Mouse (Mus musculus) heart, embryonic 14.5 days (tissue): ENCODE results near the gene Syn2. TPM values are rescaled to one million over a fixed set of nuclear protein-coding genes. Genes with fewer than 3 reads are reported as not detected.

Experiments used
- ATAC-seq: fragments of 200-750 bp; cut with Nextera tagmentation; 2 replicates; pipeline ENCODE4 v1.8.0; 2017; ENCODE audit warnings: low read depth, moderate TSS enrichment; ENCODE audit not compliant: insufficient number of reproducible peaks, insufficient read depth, low FRiP score
- H3K27ac ChIP-seq, 2 experiments: fragments of 200-500 bp in 1 of 2; fragments of 300-500 bp in 1 of 2; sonication (generic) in 1 of 2; replicated peaks in 1 of 2; 2 replicates each; pipeline ENCODE4 v1.5.1; 2012 to 2014; ENCODE audit warnings: low read depth in 2 of 2, low read length in 2 of 2, control low read depth in 1 of 2, mild to moderate bottlenecking in 1 of 2, mixed read lengths in 1 of 2; ENCODE audit not compliant: control insufficient read depth in 1 of 2, insufficient read depth in 1 of 2
- H3K27me3 ChIP-seq: fragments of 300-500 bp; sonication (generic); 2 replicates; pipeline ENCODE4 v1.6.1; 2014; ENCODE audit warnings: mild to moderate bottlenecking, low read length, control low read depth; ENCODE audit not compliant: control insufficient read depth, insufficient read depth
- H3K36me3 ChIP-seq: fragments of 300-500 bp; sonication (generic); 2 replicates; pipeline ENCODE4 v1.6.1; 2014; ENCODE audit warnings: mild to moderate bottlenecking, control low read depth, low read length, mixed read lengths; ENCODE audit not compliant: control insufficient read depth, insufficient read depth
- H3K4me1 ChIP-seq, 2 experiments: fragments of 200-500 bp in 1 of 2; fragments of 300-500 bp in 1 of 2; sonication (generic) in 1 of 2; 2 replicates each; pipeline ENCODE4 v1.6.1; 2012 to 2014; ENCODE audit warnings: low read length in 2 of 2, control low read depth in 1 of 2, mixed read lengths in 1 of 2; ENCODE audit not compliant: control insufficient read depth in 2 of 2, insufficient read depth in 2 of 2
- H3K4me2 ChIP-seq: fragments of 300-500 bp; sonication (generic); 2 replicates; pipeline ENCODE4 v1.6.1; 2014; ENCODE audit warnings: mild to moderate bottlenecking, low read length
- H3K4me3 ChIP-seq, 2 experiments: fragments of 200-500 bp in 1 of 2; fragments of 300-500 bp in 1 of 2; sonication (generic) in 1 of 2; 2 replicates each; pipeline ENCODE4 v1.5.1; 2012 to 2014; ENCODE audit warnings: low read length in 2 of 2, mild to moderate bottlenecking in 2 of 2, control low read depth in 1 of 2, low read depth in 1 of 2, moderate library complexity in 1 of 2; ENCODE audit not compliant: control insufficient read depth in 1 of 2, insufficient read depth in 1 of 2
- H3K9ac ChIP-seq: fragments of 300-500 bp; sonication (generic); 2 replicates; pipeline ENCODE4 v1.6.1; 2014; ENCODE audit warnings: mild to moderate bottlenecking, low read length
- H3K9me3 ChIP-seq: fragments of 300-500 bp; sonication (generic); 2 replicates; pipeline ENCODE4 v1.6.1; 2016; ENCODE audit warnings: low read length, control low read depth; ENCODE audit not compliant: control insufficient read depth
- WGBS: fragments of 180-500 bp; shearing (Covaris S2); extraction: QIAGEN DNeasy Blood & Tissue Kit; methylation state at CpG from one replicate; pipeline ENCODE4 v1.1.7; 2014; 5-methylcytosine and 5-hydroxymethylcytosine counted together
- polyA plus RNA-seq: library from polyadenylated mRNA; unstranded; fragments of >200 nt; fragmentation: Nextera tagmentation; extraction: Ambion mirVana; gene quantifications from 2 replicates; pipeline ENCODE4 v1.2.1, GENCODE M21; 2014

Syn2 gene
- polyA plus RNA-seq, 1 experiment from 2014 or later = 2.1 TPM

DNA sequence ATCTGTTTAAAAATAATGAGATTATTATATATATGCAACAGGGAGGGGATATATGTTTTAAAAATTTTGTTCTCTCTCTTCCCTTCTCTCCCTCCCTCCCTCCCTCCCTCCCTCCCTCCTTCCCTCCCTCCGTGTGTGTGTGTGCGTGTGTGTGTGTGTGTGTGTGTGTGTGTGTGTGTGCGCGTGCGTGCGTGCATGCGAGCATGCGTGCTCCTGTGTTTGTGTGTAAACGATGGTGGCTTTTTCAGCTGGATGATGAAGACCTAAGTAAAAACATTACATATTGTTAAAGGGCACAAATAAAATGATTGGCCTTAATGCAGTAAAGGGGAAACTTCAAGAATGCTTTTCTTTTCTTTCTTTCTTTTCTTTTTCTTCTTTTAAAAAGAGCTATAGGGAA, 1.5 kb downstream of the Syn2 start:
- 92% methylated on average over 8 of the region's 9 CpGs for WGBS
- H3K36me3 ChIP-seq = no peaks in the 10 kb centered on the region
- peaks cover 36% of the 10 kb centered on the region for H3K27me3 ChIP-seq

DNA sequence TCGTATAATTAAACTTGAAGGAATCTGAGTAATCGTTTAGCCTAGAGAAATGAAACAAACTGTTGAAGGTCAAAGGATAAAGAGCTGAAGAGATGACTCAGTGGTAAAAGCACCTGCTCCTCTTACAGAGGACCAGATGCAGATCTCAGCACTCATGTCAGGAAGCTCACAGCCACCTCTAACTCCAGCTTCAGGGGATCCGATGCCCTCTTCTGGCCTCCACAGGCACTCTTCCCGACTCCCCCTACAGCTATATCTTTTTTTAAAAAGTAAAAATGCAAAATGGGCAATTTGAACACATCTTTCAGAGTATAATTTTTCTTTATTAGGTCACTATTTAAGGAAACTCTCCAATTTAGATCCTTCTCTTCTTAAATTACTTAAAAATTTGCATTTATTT, 6.7 kb downstream of the Syn2 start:
- Histone ChIP-seq H3K4me2 (no peak overlapping the region), H3K27ac (no peak overlapping the region), H3K27me3 (peaks cover 12% of the 10 kb centered on the region), H3K9me3 (no peaks in the 10 kb centered on the region), H3K4me3 (no peak overlapping the region), H3K4me1 (no peaks in the 10 kb centered on the region), H3K36me3 (no peaks in the 10 kb centered on the region), H3K9ac (no peak overlapping the region)
- 50% methylated on average over 4 of the region's 4 CpGs for WGBS
- ATAC-seq = no peak

More for the DNA sequence above, 1.5 kb downstream of the Syn2 start:
- Histone ChIP-seq H3K27ac (no peak overlapping the region), H3K9me3 (no peaks in the 10 kb centered on the region), H3K4me2 (no peak overlapping the region), H3K4me3 (no peak overlapping the region), H3K4me1 (peaks cover 2 to 4% of the 10 kb centered on the region in 2 experiments; a peak in 1 of 4 replicates), H3K9ac (no peak overlapping the region)
- no peak for ATAC-seq

DNA sequence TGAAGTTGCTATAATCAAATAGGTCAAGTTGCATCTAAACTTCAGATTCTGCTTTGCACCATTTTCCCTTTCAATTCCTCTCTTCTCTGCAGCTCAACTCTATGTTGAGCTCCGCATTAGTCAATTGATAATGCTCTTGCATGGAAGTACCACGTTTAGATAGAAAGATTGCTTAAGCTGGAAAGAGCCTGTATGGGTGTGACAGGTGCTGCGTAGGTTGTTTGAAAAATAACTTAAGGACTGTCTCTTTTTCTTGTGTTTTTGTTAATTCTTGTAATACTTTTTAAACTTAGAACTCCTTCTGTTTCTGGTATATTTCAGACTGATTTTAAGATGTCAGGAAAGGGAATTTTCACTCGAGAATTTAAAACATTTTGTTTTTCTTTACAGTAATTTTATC, 26.5 kb downstream of the Syn2 start:
- H3K9ac ChIP-seq = no peak overlapping the region
- no peak overlapping the region for H3K4me2 ChIP-seq
- H3K9me3 ChIP-seq = no peaks in the 10 kb centered on the region
- WGBS = 58% methylated on average over 4 of the region's 4 CpGs
- H3K27me3 ChIP-seq = no peaks in the 10 kb centered on the region
- no peaks in the 10 kb centered on the region for H3K36me3 ChIP-seq
- H3K4me1 ChIP-seq = no peaks in the 10 kb centered on the region
- H3K27ac ChIP-seq = no peak overlapping the region
- H3K4me3 ChIP-seq = no peak overlapping the region
- ATAC-seq = no peak

DNA sequence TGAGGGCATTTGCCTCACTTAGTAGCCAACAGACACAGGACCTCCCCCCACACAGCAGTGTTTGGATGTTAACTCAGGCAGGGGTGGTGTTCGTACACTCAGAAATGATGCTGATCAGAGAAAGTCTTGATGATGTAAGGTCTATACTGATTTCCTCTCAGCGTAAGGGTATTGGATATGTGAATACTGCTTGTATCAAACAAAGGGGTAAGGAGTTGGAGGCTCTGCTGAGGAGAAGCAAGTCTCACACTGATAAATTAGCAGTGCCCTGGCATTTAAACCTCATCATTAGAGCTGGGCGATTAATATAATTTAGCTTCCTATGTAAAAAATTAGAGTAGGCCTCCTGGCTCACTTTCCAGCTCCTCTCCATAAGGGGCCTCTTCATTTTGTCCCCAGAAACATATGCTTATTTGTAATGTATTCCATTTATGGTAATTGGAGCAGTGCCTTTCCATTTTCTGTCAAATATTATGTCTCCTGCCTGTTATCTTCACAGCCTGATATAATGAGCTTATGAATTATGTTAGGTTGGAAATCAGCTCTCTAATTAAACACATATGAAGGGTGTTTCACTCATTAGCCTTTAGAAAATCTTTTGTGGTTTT, 31.3 kb downstream of the Syn2 start:
- Histone ChIP-seq H3K4me2 (no peak overlapping the region), H3K36me3 (no peaks in the 10 kb centered on the region), H3K9ac (no peak overlapping the region), H3K27me3 (no peaks in the 10 kb centered on the region; the same call in none of the 2 replicates), H3K4me1 (no peaks in the 10 kb centered on the region), H3K9me3 (no peaks in the 10 kb centered on the region), H3K27ac (no peak overlapping the region), H3K4me3 (no peak overlapping the region)
- no peak for ATAC-seq
- 76% methylated on average over 3 of the region's 3 CpGs for WGBS

DNA sequence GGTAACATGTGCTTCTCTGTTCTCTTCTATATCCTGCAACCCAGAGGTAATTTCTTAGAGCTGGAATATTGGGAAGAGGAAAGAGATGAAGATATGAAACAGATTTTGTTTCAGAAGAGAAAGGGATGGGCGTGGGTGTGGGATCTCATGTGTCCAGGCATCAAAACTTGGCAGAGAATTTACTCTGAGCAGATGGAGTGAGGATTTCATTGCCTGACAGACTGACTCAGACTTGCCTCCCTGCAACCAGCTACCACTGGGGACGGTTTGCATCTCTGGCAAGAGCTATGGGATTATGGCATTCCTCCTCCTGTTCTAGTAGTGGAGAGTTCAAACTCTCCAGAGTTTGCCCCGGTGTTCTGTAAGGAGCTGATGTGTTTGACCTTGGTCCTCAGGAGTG, 34.2 kb downstream of the Syn2 start:
- no peak overlapping the region for H3K4me3 ChIP-seq
- no peaks in the 10 kb centered on the region; the same call in none of the 2 replicates for H3K27me3 ChIP-seq
- no peaks in the 10 kb centered on the region for H3K9me3 ChIP-seq
- ATAC-seq = no peak
- no peaks in the 10 kb centered on the region for H3K36me3 ChIP-seq
- no peak overlapping the region for H3K4me2 ChIP-seq
- 51% methylated on average over 3 of the region's 3 CpGs for WGBS
- no peak overlapping the region for H3K27ac ChIP-seq
- no peaks in the 10 kb centered on the region for H3K4me1 ChIP-seq
- H3K9ac ChIP-seq = no peak overlapping the region

DNA sequence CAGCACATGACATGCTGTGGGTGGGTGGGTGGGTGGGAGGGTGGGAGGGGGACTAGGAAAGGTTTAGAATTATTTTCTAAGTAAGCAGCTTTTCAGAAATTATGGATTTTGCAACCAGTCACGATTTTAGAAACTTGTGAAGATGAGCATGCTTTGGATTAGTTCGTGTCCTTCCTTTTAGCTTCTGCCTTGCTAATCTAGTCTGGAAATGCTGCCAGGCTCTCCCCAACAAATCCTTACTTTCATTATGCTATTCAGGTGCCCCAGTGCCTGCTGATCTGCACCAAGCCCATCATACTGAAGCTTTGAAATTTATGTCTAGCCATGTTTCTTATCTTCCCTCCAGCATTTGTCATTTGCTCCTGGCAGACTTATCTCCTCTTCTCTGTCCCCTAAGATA, 34.8 kb downstream of the Syn2 start:
- ATAC-seq = no peak
- no peak overlapping the region for H3K9ac ChIP-seq
- H3K9me3 ChIP-seq = no peaks in the 10 kb centered on the region
- H3K4me1 ChIP-seq = no peaks in the 10 kb centered on the region
- H3K27me3 ChIP-seq = no peaks in the 10 kb centered on the region; the same call in none of the 2 replicates
- no peak overlapping the region for H3K4me3 ChIP-seq
- 61% methylated on average over 2 of the region's 2 CpGs for WGBS
- no peak overlapping the region for H3K27ac ChIP-seq
- no peaks in the 10 kb centered on the region for H3K36me3 ChIP-seq
- H3K4me2 ChIP-seq = no peak overlapping the region

DNA sequence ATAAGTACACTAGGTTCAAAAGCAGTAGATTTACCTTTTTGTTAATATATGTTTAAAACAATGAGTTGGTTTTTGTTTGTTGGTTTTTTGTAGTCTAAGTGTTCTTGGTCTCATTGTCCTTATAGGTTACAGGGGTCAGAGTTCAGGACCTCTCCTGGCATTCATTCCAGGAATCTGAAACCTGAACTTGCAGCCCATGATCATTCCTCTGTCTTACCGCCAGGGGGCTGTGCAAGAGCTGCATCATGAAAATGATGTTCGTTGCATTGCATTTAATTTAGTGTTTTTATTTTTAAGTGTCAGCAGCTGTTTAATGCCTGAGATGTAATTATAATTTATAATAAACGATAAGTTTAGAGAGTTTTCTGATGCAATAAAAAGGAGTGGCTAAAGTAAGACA, 40.1 kb downstream of the Syn2 start:
- Histone ChIP-seq H3K36me3 (no peaks in the 10 kb centered on the region), H3K27ac (no peak overlapping the region), H3K4me2 (no peak overlapping the region), H3K9ac (no peak overlapping the region), H3K4me1 (no peaks in the 10 kb centered on the region), H3K9me3 (no peaks in the 10 kb centered on the region), H3K4me3 (no peak overlapping the region), H3K27me3 (no peaks in the 10 kb centered on the region)
- ATAC-seq = no peak
- WGBS = 33% methylated on average over 3 of the region's 3 CpGs

DNA sequence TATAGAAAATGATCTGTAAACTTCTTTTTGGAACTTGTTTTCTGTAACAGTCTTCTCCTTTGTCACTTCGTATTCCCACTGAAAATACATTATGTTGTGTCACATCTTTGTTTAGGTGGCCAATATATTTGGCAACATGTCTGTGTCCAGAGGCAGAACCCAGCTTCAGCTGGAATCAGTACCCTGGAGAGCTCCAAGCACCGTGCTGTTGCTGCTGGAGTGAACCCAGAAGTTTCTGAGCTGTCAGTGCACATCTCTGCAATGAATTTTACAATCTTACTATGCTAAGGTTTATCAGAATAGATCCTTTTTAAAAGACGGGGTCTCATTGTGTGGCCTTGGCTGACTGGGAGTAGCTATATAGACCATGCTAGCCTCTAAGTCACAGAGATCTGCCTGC, 44.1 kb downstream of the Syn2 start:
- Histone ChIP-seq H3K4me2 (no peak overlapping the region), H3K9ac (no peak overlapping the region), H3K9me3 (no peaks in the 10 kb centered on the region), H3K27me3 (no peaks in the 10 kb centered on the region), H3K36me3 (no peaks in the 10 kb centered on the region), H3K4me1 (no peaks in the 10 kb centered on the region), H3K27ac (no peak overlapping the region), H3K4me3 (no peak overlapping the region)
- ATAC-seq = no peak
- 22% methylated on average over 3 of the region's 3 CpGs for WGBS
